Mouse (Mus musculus): ENCODE data around the gene Ccdc92b. TPM values are rescaled to one million over a fixed set of nuclear protein-coding genes. Genes with fewer than 3 reads are reported as not detected.

Ccdc92b gene
- polyA plus RNA-seq, 1 experiment from 2014 or later, result 0.51 TPM

- Histone ChIP-seq H3K27me3 (ENCODE audit: low read depth, poor library complexity, severe bottlenecking) (no peaks in the 10 kb centered on the region), H3K36me3 (peaks cover 8% of the 10 kb centered on the region), H3K27ac (peak overlapping the region; percentile 88), H3K4me3 (peak overlapping the region; percentile 96), H3K9me3 (replicated peaks) (no peaks in the 10 kb centered on the region), H3K4me1 (peaks cover 52% of the 10 kb centered on the region)
- 1% methylated on average over 53 of the region's 53 CpGs for WGBS
- peak; percentile 50 for DNase-seq (ENCODE audit: low spot score)
These were observed 30.5 kb downstream of the Ccdc92b start for GRCm38 (mm10) chr11:74649647-74650551.

- H3K27me3 ChIP-seq (ENCODE audit: low read depth, poor library complexity, severe bottlenecking), result no peaks in the 10 kb centered on the region
- H3K9me3 ChIP-seq (replicated peaks), result no peaks in the 10 kb centered on the region
- no peak for DNase-seq (ENCODE audit: low spot score)
- peaks cover 8% of the 10 kb centered on the region for H3K36me3 ChIP-seq
- H3K4me3 ChIP-seq, result peak overlapping the region; percentile 96
- H3K27ac ChIP-seq, result no peak overlapping the region
- 74% methylated on average over 4 of the region's 4 CpGs for WGBS
- H3K4me1 ChIP-seq, result peaks cover 52% of the 10 kb centered on the region
These were observed 31.2 kb downstream of the Ccdc92b start for GRCm38 (mm10) chr11:74650576-74651100.

DNA sequence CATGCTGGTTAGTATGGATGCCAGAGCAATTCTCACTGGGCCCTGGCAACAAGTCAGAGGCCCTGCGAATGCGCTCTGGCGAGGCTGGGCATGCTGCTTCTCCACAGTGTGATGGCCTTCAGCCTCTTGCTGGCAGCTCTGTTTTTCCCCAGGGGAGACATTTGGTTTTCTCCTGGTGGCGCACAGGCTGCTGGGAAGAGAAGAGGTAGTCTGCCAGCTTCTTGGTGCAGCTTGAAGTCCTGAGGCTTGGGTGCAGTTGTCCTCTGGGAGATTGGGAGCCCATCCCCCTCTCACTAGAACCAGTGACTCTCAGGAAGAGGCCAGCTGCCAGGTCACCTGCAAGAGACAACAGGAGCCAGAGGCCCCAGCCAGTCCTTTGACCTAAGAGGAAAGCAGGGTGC, 33.4 kb downstream of the Ccdc92b start:
- Histone ChIP-seq H3K27ac (peak overlapping the region; percentile 43; the same call in 1 of the 2 replicates), H3K36me3 (peaks cover 27% of the 10 kb centered on the region), H3K27me3 (ENCODE audit: low read depth, poor library complexity, severe bottlenecking) (no peaks in the 10 kb centered on the region), H3K4me3 (no peak overlapping the region), H3K9me3 (replicated peaks) (no peaks in the 10 kb centered on the region), H3K4me1 (peaks cover 52% of the 10 kb centered on the region)
- DNase-seq (ENCODE audit: low spot score), result no peak
- 94% methylated on average over 4 of the region's 4 CpGs for WGBS

DNA sequence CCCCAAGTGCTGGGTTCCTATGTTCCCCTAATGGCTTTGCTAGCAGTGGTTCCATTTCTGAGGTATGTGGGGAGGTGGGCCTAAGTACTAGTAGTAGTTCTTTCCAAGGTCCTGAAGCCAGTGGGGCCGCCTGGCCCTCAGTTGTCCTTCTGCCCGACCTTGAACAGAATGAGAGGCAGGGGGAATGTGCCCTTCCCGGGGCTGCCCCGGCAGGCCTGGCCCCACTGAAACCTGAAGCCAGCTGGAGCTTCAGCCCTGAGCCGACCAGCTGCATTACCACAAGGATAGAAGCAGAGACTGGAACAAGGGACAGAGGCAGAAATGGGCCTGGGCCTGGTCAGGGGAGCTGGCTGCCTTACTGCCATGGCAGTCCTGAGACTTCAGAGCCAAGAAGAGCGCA, 34.0 kb downstream of the Ccdc92b start:
- Histone ChIP-seq H3K27me3 (ENCODE audit: low read depth, poor library complexity, severe bottlenecking) (no peaks in the 10 kb centered on the region), H3K9me3 (replicated peaks) (no peaks in the 10 kb centered on the region), H3K27ac (peak overlapping the region; percentile 43; the same call in 1 of the 2 replicates), H3K36me3 (peaks cover 33% of the 10 kb centered on the region), H3K4me1 (peaks cover 51% of the 10 kb centered on the region), H3K4me3 (no peak overlapping the region)
- DNase-seq (ENCODE audit: low spot score), result no peak
- WGBS, result 73% methylated on average over 6 of the region's 6 CpGs

DNA sequence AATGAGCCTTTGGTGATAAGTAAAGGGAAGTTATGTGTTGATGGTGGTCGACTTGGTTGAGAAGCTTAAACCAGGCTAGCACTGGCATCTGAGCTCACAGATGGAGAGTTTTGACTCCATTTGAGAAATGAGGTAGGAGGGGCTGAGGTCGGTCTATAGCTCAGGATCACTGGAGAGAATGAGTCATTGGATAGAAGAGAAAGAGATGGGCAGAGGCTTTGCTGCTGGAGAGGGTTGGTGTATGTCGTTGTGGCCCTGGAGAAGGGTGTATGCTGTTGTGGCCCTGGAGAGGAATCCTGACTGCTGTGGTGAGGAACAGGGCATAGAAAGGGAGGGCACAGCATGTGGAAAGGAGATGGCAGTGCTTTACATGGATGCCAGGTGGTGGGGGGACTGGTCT, 36.5 kb downstream of the Ccdc92b start:
- WGBS, result 87% methylated on average over 3 of the region's 3 CpGs
- no peak overlapping the region for H3K27ac ChIP-seq

GRCm38 (mm10) chr11:74660336-74660735, 40.9 kb downstream of the Ccdc92b start:
- DNase-seq (ENCODE audit: low spot score), result no peak
- Histone ChIP-seq H3K27ac (no peak overlapping the region), H3K4me1 (no peaks in the 10 kb centered on the region), H3K4me3 (no peak overlapping the region), H3K36me3 (peaks cover 95% of the 10 kb centered on the region), H3K27me3 (ENCODE audit: low read depth, poor library complexity, severe bottlenecking) (no peaks in the 10 kb centered on the region), H3K9me3 (replicated peaks) (no peaks in the 10 kb centered on the region)
- 97% methylated on average over 13 of the region's 13 CpGs for WGBS

More for the DNA sequence above, 36.5 kb downstream of the Ccdc92b start:
- peaks cover 58% of the 10 kb centered on the region for H3K36me3 ChIP-seq
- no peaks in the 10 kb centered on the region for H3K27me3 ChIP-seq (ENCODE audit: low read depth, poor library complexity, severe bottlenecking)
- H3K9me3 ChIP-seq (replicated peaks), result no peaks in the 10 kb centered on the region
- H3K4me1 ChIP-seq, result peaks cover 28% of the 10 kb centered on the region
- DNase-seq (ENCODE audit: low spot score), result no peak
- H3K4me3 ChIP-seq, result no peak overlapping the region

GRCm38 (mm10) chr11:74661641-74662040, 42.2 kb downstream of the Ccdc92b start:
- Histone ChIP-seq H3K4me1 (no peaks in the 10 kb centered on the region), H3K36me3 (peaks cover 100% of the 10 kb centered on the region), H3K27me3 (ENCODE audit: low read depth, poor library complexity, severe bottlenecking) (no peaks in the 10 kb centered on the region), H3K4me3 (no peak overlapping the region), H3K27ac (no peak overlapping the region), H3K9me3 (replicated peaks) (no peaks in the 10 kb centered on the region)
- WGBS, result 95% methylated on average over 19 of the region's 19 CpGs
- no peak for DNase-seq (ENCODE audit: low spot score)

GRCm38 (mm10) chr11:74662221-74662620, 42.8 kb downstream of the Ccdc92b start:
- Histone ChIP-seq H3K27me3 (ENCODE audit: low read depth, poor library complexity, severe bottlenecking) (no peaks in the 10 kb centered on the region), H3K4me3 (no peak overlapping the region), H3K27ac (no peak overlapping the region), H3K4me1 (no peaks in the 10 kb centered on the region), H3K9me3 (replicated peaks) (no peaks in the 10 kb centered on the region), H3K36me3 (peaks cover 100% of the 10 kb centered on the region)
- DNase-seq (ENCODE audit: low spot score), result no peak
- 92% methylated on average over 6 of the region's 6 CpGs for WGBS

DNA sequence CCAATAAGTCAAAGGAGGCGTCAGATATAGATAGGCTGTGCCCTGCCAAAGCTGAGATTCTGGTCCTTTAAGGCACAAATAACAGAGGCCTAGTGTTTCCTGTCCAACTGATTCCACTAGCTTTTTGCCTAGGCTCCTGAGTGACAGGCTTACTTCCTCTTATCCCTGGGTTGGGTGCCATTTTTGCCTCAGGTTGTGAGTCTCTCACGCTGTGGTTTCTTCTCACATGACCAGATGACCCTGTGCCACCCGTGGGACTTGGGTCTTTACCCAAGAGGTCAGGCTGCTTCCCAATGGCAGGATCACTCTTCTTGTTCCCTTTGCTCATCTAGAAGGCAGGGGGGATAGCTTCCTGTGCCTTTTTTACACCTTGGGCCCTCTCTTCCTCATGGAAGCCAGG, 44.9 kb downstream of the Ccdc92b start:
- Histone ChIP-seq H3K4me3 (no peak overlapping the region), H3K9me3 (replicated peaks) (no peaks in the 10 kb centered on the region), H3K36me3 (peaks cover 100% of the 10 kb centered on the region), H3K4me1 (no peaks in the 10 kb centered on the region), H3K27ac (no peak overlapping the region), H3K27me3 (ENCODE audit: low read depth, poor library complexity, severe bottlenecking) (no peaks in the 10 kb centered on the region)
- no peak for DNase-seq (ENCODE audit: low spot score)
- 98% methylated on average over 3 of the region's 3 CpGs for WGBS

GRCm38 (mm10) chr11:74664906-74665305, 45.5 kb downstream of the Ccdc92b start:
- Histone ChIP-seq H3K36me3 (peaks cover 100% of the 10 kb centered on the region), H3K27ac (no peak overlapping the region), H3K27me3 (ENCODE audit: low read depth, poor library complexity, severe bottlenecking) (no peaks in the 10 kb centered on the region), H3K4me1 (no peaks in the 10 kb centered on the region), H3K9me3 (replicated peaks) (no peaks in the 10 kb centered on the region), H3K4me3 (no peak overlapping the region)
- 95% methylated on average over 8 of the region's 8 CpGs for WGBS
- DNase-seq (ENCODE audit: low spot score), result no peak

- no peak overlapping the region for H3K27ac ChIP-seq
- WGBS, result 94% methylated on average over 17 of the region's 17 CpGs
- no peak overlapping the region for H3K4me3 ChIP-seq
- no peaks in the 10 kb centered on the region for H3K4me1 ChIP-seq
- H3K36me3 ChIP-seq, result peaks cover 98% of the 10 kb centered on the region
- no peaks in the 10 kb centered on the region for H3K27me3 ChIP-seq (ENCODE audit: low read depth, poor library complexity, severe bottlenecking)
- H3K9me3 ChIP-seq (replicated peaks), result no peaks in the 10 kb centered on the region
- no peak for DNase-seq (ENCODE audit: low spot score)
These were observed 46.4 kb downstream of the Ccdc92b start for GRCm38 (mm10) chr11:74665631-74666283.

DNA sequence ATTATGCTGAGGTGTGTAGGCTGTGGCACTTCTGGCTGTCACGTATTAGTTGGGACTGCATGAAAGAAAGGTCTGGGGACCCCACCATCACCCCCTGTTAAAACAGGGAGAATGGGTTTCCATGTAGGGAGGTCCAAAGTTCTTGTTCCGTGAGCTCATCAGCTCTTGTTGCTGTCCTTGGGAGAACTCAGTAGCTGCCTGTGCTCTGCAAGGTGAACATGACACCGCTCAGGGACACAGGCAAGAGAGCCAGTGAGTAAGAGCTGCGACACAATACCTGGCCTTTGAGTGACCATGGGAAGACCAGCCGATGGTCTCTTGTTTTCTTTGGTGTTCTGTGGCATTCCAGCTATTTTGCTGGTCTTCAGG, 46.9 kb downstream of the Ccdc92b start:
- Histone ChIP-seq H3K36me3 (peaks cover 93% of the 10 kb centered on the region), H3K27ac (no peak overlapping the region), H3K9me3 (replicated peaks) (no peaks in the 10 kb centered on the region), H3K27me3 (ENCODE audit: low read depth, poor library complexity, severe bottlenecking) (no peaks in the 10 kb centered on the region), H3K4me3 (no peak overlapping the region), H3K4me1 (no peaks in the 10 kb centered on the region)
- WGBS, result 93% methylated on average over 5 of the region's 5 CpGs
- no peak for DNase-seq (ENCODE audit: low spot score)

All from limb, embryonic 10.5 days (tissue).